Mouse (Mus musculus) embryonic facial prominence, embryonic 11.5 days (tissue): Measurements from ENCODE around the gene Sgms2. TPM values are rescaled to one million over a fixed set of nuclear protein-coding genes. Genes with fewer than 3 reads are reported as not detected.
A peak's percentile ranks its signal among the peaks of the same experiment; 100 is the strongest.

Source experiments
- ATAC-seq: fragments of 200-750 bp; cut with Nextera tagmentation; replicated peaks from 2 replicates; pipeline ENCODE4 v1.8.0; 2017; ENCODE audit warnings: low read depth; ENCODE audit not compliant: insufficient number of reproducible peaks, low FRiP score, low TSS enrichment
- DNase-seq: peaks from one replicate; pipeline ENCODE4 v3.0.0-alpha.2; 2015; ENCODE audit warnings: low spot score
- H3K27ac ChIP-seq: fragments of 300-500 bp; sonication (generic); replicated peaks from 2 replicates; pipeline ENCODE4 v1.5.1; 2014; ENCODE audit warnings: mild to moderate bottlenecking, low read depth, low read length, control low read depth
- H3K27me3 ChIP-seq: fragments of 300-500 bp; sonication (generic); 2 replicates; pipeline ENCODE4 v1.6.1; 2014; ENCODE audit warnings: mild to moderate bottlenecking, low read length, moderate library complexity, mixed read lengths; ENCODE audit not compliant: control insufficient read depth, insufficient read depth
- H3K36me3 ChIP-seq: fragments of 300-500 bp; sonication (generic); replicated peaks from 2 replicates; pipeline ENCODE4 v1.6.1; 2014; ENCODE audit warnings: low read depth, mild to moderate bottlenecking, low read length, moderate library complexity, mixed read lengths; ENCODE audit not compliant: control insufficient read depth, insufficient read depth
- H3K4me1 ChIP-seq: fragments of 300-500 bp; sonication (generic); 2 replicates; pipeline ENCODE4 v1.6.1; 2014; ENCODE audit warnings: low read length, mixed read lengths; ENCODE audit not compliant: control insufficient read depth, insufficient read depth
- H3K4me2 ChIP-seq: fragments of 300-500 bp; sonication (generic); 2 replicates; pipeline ENCODE4 v1.6.1; 2014; ENCODE audit warnings: low read depth, mild to moderate bottlenecking, control low read depth, low read length, moderate library complexity
- H3K4me3 ChIP-seq: fragments of 300-500 bp; sonication (generic); 2 replicates; pipeline ENCODE4 v1.5.1; 2014; ENCODE audit warnings: low read depth, low read length, control low read depth
- H3K9ac ChIP-seq: fragments of 300-500 bp; sonication (generic); replicated peaks from 2 replicates; pipeline ENCODE4 v1.6.1; 2014; ENCODE audit warnings: mild to moderate bottlenecking, control low read depth, low read length
- H3K9me3 ChIP-seq: fragments of 300-500 bp; sonication (generic); replicated peaks from 2 replicates; pipeline ENCODE4 v1.6.1; 2016; ENCODE audit warnings: mild to moderate bottlenecking, low read length, inconsistent platforms, mixed read lengths; ENCODE audit not compliant: control insufficient read depth
- WGBS: fragments of 180-500 bp; shearing (Covaris S2); extraction: QIAGEN DNeasy Blood & Tissue Kit; methylation state at CpG from one replicate; pipeline ENCODE4 v1.1.7; 2014; 5-methylcytosine and 5-hydroxymethylcytosine counted together
- polyA plus RNA-seq: library from polyadenylated mRNA; unstranded; fragments of >200 nt; fragmentation: Nextera tagmentation; extraction: Ambion mirVana; gene quantifications from 2 replicates; pipeline ENCODE4 v1.2.1, GENCODE M21; 2014

The Sgms2 gene
- polyA plus RNA-seq, 1 experiment from 2014 or later: 0.46 TPM

DNA sequence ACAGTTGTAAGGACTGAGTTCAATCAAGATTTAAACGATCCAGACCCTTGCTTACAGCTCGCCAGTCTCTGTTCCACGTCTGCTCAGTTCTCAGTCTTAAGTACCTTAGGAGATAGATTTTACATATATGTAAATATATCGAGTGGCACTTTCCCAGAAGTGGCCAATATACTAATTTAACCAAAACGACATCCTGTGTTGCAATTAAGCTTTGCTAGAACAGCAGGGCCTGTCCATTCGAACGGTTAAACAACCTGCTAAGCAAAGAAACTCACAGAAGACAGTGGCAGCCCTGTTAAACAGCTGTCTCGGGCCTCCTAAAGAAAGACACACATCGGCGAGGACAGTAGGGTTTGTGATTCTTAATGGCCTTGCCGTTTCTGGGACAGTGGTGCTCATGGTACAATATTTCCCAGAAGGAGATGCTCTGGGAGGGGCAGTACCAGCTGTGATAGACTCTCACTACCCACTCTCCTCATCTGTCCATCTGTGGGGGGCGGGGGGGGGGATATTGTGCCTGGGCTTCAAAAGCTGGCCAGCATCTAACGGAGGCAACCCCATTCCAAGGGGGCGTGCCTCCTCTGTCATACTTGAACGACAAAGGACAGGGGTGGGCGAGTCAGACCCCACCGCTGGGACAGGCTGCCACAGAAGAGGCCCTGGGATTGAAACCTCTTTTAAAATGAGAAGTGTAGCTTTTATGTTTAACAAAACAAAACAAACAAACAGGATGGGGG, 9.1 kb downstream of the Sgms2 start:
- no peaks in the 10 kb centered on the region for H3K9me3 ChIP-seq
- no peak overlapping the region for H3K4me2 ChIP-seq
- no peaks in the 10 kb centered on the region for H3K4me1 ChIP-seq
- ATAC-seq (no peak), DNase-seq (no peak)
- no peak overlapping the region for H3K27ac ChIP-seq
- H3K27me3 ChIP-seq: no peaks in the 10 kb centered on the region
- no peak overlapping the region for H3K4me3 ChIP-seq
- 75% methylated on average over 17 of the region's 17 CpGs for WGBS
- no peak overlapping the region for H3K9ac ChIP-seq
- H3K36me3 ChIP-seq: no peaks in the 10 kb centered on the region

GRCm38 (mm10) chr3:131480659-131481058, 10.6 kb downstream of the Sgms2 start:
- Histone ChIP-seq H3K4me2 (no peak overlapping the region), H3K9me3 (no peaks in the 10 kb centered on the region), H3K27ac (no peak overlapping the region), H3K36me3 (no peaks in the 10 kb centered on the region), H3K4me3 (no peak overlapping the region), H3K9ac (no peak overlapping the region), H3K27me3 (no peaks in the 10 kb centered on the region), H3K4me1 (no peaks in the 10 kb centered on the region)
- 58% methylated on average over 3 of the region's 3 CpGs for WGBS
- DNase-seq (no peak), ATAC-seq (no peak)

GRCm38 (mm10) chr3:131479415-131479814, 11.8 kb downstream of the Sgms2 start:
- Histone ChIP-seq H3K4me2 (no peak overlapping the region), H3K27me3 (no peaks in the 10 kb centered on the region), H3K4me1 (no peaks in the 10 kb centered on the region), H3K9ac (no peak overlapping the region), H3K4me3 (no peak overlapping the region), H3K36me3 (no peaks in the 10 kb centered on the region), H3K9me3 (no peaks in the 10 kb centered on the region), H3K27ac (no peak overlapping the region)
- WGBS: 87% methylated on average over 3 of the region's 3 CpGs
- ATAC-seq (no peak), DNase-seq (no peak)

- Histone ChIP-seq H3K27me3 (no peaks in the 10 kb centered on the region), H3K4me3 (no peak overlapping the region), H3K9me3 (no peaks in the 10 kb centered on the region), H3K36me3 (no peaks in the 10 kb centered on the region), H3K27ac (no peak overlapping the region), H3K4me2 (no peak overlapping the region), H3K9ac (no peak overlapping the region), H3K4me1 (no peaks in the 10 kb centered on the region)
- ATAC-seq (no peak), DNase-seq (no peak)
- WGBS: 97% methylated on average over 10 of the region's 10 CpGs
Observed at GRCm38 (mm10) chr3:131476002-131476401, 15.2 kb downstream of the Sgms2 start.

DNA sequence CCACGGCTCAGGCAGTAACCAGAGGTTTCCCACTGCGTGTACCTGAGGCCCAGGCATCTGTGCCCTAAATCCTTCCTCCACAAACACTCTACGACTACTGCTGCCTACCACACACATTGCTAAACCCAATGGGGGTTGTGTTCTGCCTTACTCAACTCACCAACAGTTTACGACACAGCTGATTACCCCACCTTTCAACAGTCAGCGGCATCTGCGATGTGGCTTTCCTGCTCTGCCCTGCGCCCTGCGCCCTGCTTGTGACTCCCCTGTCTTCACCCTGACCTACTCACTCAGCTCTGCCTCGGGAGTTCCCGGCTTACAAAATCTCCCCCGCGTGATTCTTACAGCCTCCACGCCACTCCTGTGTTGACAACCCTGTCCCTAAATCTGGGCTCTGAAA, 16.7 kb downstream of the Sgms2 start:
- no peak overlapping the region for H3K9ac ChIP-seq
- no peak for ATAC-seq
- no peak for DNase-seq
- no peaks in the 10 kb centered on the region for H3K4me1 ChIP-seq
- 75% methylated on average over 13 of the region's 13 CpGs for WGBS
- no peak overlapping the region for H3K4me3 ChIP-seq
- H3K9me3 ChIP-seq: no peaks in the 10 kb centered on the region
- no peak overlapping the region for H3K4me2 ChIP-seq
- H3K27ac ChIP-seq: no peak overlapping the region
- no peaks in the 10 kb centered on the region for H3K36me3 ChIP-seq
- H3K27me3 ChIP-seq: no peaks in the 10 kb centered on the region

DNA sequence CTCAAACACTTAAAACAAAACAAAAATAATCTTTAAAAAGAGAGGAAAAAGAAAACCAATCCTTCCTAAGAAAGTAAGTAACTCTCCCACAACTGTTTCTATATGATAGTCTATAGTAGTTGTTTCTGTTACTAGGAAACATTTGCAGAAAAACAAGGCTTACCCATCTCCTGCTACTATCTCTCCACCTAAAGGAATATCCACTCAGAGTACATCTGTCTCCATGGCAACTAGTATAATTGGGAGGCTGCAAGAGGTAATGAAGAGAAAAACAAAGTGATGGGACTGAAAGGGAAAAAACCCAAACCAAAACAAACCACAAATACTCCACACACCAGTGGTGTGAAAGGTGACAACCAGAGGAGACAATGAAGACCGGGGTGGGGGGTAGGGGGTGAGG, 17.7 kb downstream of the Sgms2 start:
- H3K27me3 ChIP-seq: no peaks in the 10 kb centered on the region
- no peak for DNase-seq

DNA sequence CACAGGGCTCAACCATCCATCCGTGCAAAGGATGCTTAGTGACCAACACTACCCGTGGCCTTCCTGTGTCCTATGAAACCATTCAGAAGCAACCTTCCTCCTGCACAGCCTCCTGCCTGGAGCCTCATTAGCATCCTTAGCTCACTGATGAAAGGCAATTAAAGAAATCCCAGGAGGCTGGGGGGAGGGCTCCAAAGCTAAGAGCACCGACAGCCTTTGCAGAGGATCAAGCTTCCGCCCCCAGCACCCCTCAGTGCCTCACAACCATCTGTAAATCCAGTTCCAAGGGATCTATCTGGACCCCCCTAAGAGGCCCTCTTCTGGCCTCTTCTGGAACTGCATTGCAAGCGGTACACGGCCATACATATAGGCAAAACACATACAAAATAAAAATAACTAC, 19.4 kb downstream of the Sgms2 start:
- Histone ChIP-seq H3K4me1 (no peaks in the 10 kb centered on the region), H3K4me2 (no peak overlapping the region), H3K9me3 (no peaks in the 10 kb centered on the region), H3K4me3 (no peak overlapping the region), H3K9ac (no peak overlapping the region), H3K27ac (no peak overlapping the region), H3K27me3 (no peaks in the 10 kb centered on the region), H3K36me3 (no peaks in the 10 kb centered on the region)
- ATAC-seq (peak; percentile 40; the same call in 1 of the 2 replicates), DNase-seq (no peak)
- 46% methylated on average over 6 of the region's 6 CpGs for WGBS

More for the DNA sequence above, 17.7 kb downstream of the Sgms2 start:
- Histone ChIP-seq H3K4me2 (no peak overlapping the region), H3K27ac (no peak overlapping the region), H3K36me3 (no peaks in the 10 kb centered on the region), H3K9ac (no peak overlapping the region), H3K9me3 (no peaks in the 10 kb centered on the region), H3K4me3 (no peak overlapping the region), H3K4me1 (no peaks in the 10 kb centered on the region)
- no peak for ATAC-seq
- WGBS: 60% methylated on average over 1 of the region's 1 CpGs

DNA sequence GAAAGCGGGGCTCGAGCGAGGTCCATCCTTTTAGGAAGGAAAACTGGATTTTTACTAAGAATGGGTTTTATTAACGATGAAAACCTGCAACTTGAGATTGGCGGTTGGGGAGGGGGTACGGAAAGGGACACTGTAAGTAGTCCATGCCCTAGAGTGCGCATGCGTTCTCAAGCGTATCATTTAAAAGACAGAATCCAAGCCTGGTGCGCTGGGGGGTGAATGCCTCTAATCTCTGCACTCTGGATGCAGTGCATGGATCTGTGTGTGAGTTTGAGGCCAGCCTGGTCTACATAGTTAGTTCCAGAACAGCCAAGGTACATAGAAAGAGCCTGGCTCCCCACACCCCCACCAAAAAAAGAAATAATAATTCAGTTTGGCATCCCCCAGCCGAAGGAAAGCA, 19.8 kb downstream of the Sgms2 start:
- DNase-seq (no peak), ATAC-seq (peak; percentile 41; the same call in 1 of the 2 replicates)
- H3K4me1 ChIP-seq: no peaks in the 10 kb centered on the region
- no peak overlapping the region for H3K27ac ChIP-seq
- H3K4me3 ChIP-seq: no peak overlapping the region
- H3K27me3 ChIP-seq: no peaks in the 10 kb centered on the region
- H3K4me2 ChIP-seq: no peak overlapping the region
- no peak overlapping the region for H3K9ac ChIP-seq
- no peaks in the 10 kb centered on the region for H3K9me3 ChIP-seq
- WGBS: 68% methylated on average over 11 of the region's 11 CpGs
- no peaks in the 10 kb centered on the region for H3K36me3 ChIP-seq
